Mouse (Mus musculus): Measurements from ENCODE around the gene Gm10153.
"Not testable (repeated sequence)": the region's sequence is repeated elsewhere in the genome, so short reads cannot be mapped to it uniquely, and the experiment has no call there.

The Gm10153 gene

DNA sequence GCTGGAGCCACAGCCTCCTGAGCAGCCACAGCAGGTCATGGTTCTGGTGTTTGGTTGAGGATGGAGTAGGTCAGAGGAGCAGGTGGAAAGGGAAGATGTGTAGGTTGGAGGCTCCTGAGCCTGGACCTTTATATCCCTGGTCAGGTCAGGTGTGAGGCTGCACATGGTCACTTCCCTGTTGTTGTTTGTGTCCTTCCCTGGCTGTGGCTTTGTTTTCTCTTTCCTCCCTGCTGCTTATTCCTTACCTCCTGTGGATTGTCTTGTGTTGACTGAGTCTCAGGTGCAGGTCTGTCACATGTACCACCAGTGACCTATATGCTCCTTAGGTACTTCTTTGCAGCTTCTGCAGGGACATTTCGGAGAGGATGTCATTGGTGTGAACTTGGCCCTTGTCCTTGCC, 45.7 kb downstream of the Gm10153 start, which contains the start of gene Gm45337:
Gene Gm45337 (minus strand): TSS at position 101 of the 400 bp plus-strand sequence.
- DNase-seq (ENCODE audit: low read depth, low spot score) = no peak

DNA sequence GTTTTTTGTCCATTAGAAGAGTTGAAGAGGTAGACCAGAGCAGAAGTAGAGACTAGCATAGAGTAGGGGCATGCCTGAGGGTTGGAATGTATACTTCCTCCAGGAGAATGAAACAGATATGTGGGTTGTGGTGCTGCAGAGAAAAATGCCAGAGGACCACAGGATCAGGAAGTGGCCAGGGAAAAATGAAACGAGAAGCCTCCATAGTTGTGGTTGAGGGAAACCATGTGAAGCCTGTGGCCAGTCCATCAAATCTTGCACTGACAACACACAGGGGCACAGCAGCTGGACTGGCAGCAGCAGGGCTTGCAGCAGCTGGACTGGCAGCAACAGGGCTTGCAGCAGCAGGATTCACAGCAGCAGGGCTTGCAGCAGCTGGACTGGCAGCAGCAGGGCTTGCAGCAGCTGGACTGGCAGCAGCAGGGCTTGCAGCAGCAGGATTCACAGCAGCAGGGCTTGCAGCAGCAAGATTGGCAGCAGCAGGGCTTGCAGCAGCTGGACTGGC, 46.6 kb downstream of the Gm10153 start:
- DNase-seq (ENCODE audit: low read depth, low spot score) = not testable (repeated sequence)

DNA sequence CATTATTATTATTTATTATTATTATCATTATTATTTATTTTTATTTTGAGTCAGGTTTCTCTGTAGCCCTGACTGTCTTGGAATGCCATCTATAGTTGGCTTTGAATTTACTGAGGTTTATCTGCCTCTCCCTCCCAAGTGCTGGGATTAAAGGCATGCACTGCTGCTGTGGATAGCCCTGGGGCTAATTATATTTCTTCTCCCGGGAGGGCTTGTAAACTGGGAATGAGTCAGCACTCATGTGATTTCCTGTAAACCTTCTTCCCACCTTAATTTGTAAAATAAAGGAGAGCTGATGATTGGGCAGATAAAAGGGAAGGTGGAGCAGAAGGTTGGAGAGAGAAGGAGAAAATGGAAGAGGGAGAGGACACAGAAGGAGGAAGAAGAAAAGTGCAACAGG, 49.5 kb downstream of the Gm10153 start:
- no peak for DNase-seq (ENCODE audit: low read depth, low spot score)
